Mouse (Mus musculus): ENCODE data around the gene Aox2. TPM values are rescaled to one million over a fixed set of nuclear protein-coding genes. Genes with fewer than 3 reads are reported as not detected.

Gene Aox2
- polyA plus RNA-seq, 1 experiment = 0.46 TPM

DNA sequence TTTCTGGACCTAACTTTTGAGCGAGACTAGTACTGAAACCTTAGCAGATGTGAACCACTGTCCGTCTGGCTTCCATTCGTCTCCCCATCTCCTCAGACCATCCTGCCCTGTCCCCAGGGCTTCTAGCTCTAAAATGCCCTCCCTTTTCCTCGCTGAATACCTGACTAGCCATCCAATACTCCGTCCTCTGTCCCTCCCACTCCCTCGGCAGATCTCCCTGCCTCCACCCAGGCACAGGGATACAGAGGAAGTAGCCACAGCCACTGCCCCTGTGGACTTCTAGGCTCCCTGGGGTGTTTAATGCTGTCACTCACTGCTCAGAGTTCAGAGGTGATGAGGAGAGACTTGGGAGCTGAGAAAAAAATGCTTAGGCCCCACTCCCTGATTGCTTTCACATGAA is 23.9 kb downstream of the Aox2 start:
- 98% methylated on average over 6 of the region's 6 CpGs for WGBS
- DNase-seq = no peak
- Histone ChIP-seq H3K36me3 (ENCODE audit: control insufficient read depth, insufficient read depth, low read length) (no peaks in the 10 kb centered on the region), H3K4me3 (ENCODE audit: control insufficient read depth, insufficient read depth, low read length) (no peak overlapping the region), H3K4me1 (replicated peaks; ENCODE audit: control insufficient read depth, insufficient read depth, low read length) (peaks cover 26% of the 10 kb centered on the region), H3K27me3 (ENCODE audit: control insufficient read depth, insufficient read depth, low read length) (no peaks in the 10 kb centered on the region), H3K27ac (ENCODE audit: control insufficient read depth, insufficient read depth, low read length) (no peak overlapping the region)
- TF ChIP-seq POLR2A (IDR thresholded peaks at IDR 0.05; ENCODE audit: control insufficient read depth, extremely low read depth, insufficient read depth, low read length, poor library complexity) = no peak
- TF ChIP-seq CTCF (IDR thresholded peaks at IDR 0.05; ENCODE audit: borderline replicate concordance, control insufficient read depth, extremely low read depth, insufficient read depth, low read length, poor library complexity) = no peak

DNA sequence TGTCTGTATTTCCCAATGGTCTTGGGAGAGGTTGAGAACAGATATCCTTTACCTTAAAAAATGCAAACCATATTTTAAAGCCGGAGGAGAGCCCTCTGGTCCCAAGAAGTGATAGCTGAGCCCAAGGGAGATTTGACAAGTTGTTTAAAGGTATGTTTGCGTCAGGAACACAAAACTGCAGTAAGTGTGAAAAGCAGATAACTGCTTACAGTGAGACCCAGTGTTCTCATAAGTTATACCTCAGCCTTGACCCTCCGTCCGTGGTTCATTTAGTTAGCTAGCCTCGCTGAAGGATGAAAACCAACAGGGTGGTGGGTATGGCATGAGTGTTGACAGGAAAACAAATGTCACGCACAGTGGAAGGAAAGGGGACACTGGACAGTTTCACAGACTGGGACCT is 24.9 kb downstream of the Aox2 start:
- Histone ChIP-seq H3K27ac (ENCODE audit: control insufficient read depth, insufficient read depth, low read length) (peak overlapping the region; percentile 77), H3K4me1 (replicated peaks; ENCODE audit: control insufficient read depth, insufficient read depth, low read length) (peaks cover 26% of the 10 kb centered on the region)

DNA sequence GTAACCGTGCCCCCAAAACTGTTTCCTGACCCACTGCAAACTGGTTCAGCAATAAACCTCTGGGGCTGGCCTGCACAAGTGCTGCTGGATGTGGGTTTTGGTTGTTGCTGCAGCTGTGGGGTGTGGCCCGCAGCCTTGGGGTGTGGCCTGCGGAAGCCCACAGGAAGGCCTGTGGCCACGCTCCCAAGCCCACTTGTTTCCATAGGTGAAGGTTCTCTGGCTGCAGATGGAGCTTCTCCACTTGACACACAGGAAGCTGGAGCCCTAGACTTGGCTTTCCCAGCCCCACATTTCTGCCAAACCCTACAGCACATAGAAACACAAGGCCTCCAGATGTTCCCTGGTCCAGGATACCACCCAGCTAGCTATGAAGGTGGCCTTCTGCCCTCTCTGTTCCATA is 25.6 kb downstream of the Aox2 start:
- peak; percentile 75 for DNase-seq
- no peaks in the 10 kb centered on the region for H3K27me3 ChIP-seq (ENCODE audit: control insufficient read depth, insufficient read depth, low read length)
- H3K4me3 ChIP-seq (ENCODE audit: control insufficient read depth, insufficient read depth, low read length) = 0 out of 2 replicates have a peak overlapping the region, but pooled peaks have one; percentile 12
- peaks cover 26% of the 10 kb centered on the region for H3K4me1 ChIP-seq (replicated peaks; ENCODE audit: control insufficient read depth, insufficient read depth, low read length)
- peak overlapping the region; percentile 77 for H3K27ac ChIP-seq (ENCODE audit: control insufficient read depth, insufficient read depth, low read length)
- TF ChIP-seq POLR2A (IDR thresholded peaks at IDR 0.05; ENCODE audit: control insufficient read depth, extremely low read depth, insufficient read depth, low read length, poor library complexity) = no peak
- 0 out of 2 replicates have a peak, but pooled peaks have one; percentile 30 for TF ChIP-seq CTCF (IDR thresholded peaks at IDR 0.05; ENCODE audit: borderline replicate concordance, control insufficient read depth, extremely low read depth, insufficient read depth, low read length, poor library complexity)
- 3% methylated on average over 4 of the region's 4 CpGs for WGBS
- H3K36me3 ChIP-seq (ENCODE audit: control insufficient read depth, insufficient read depth, low read length) = no peaks in the 10 kb centered on the region

More for the DNA sequence above, 24.9 kb downstream of the Aox2 start:
- Histone ChIP-seq H3K4me3 (ENCODE audit: control insufficient read depth, insufficient read depth, low read length) (peak overlapping the region; percentile 12), H3K27me3 (ENCODE audit: control insufficient read depth, insufficient read depth, low read length) (no peaks in the 10 kb centered on the region), H3K36me3 (ENCODE audit: control insufficient read depth, insufficient read depth, low read length) (no peaks in the 10 kb centered on the region)
- WGBS = 65% methylated on average over 6 of the region's 6 CpGs
- TF ChIP-seq POLR2A (IDR thresholded peaks at IDR 0.05; ENCODE audit: control insufficient read depth, extremely low read depth, insufficient read depth, low read length, poor library complexity) (no peak), CTCF (IDR thresholded peaks at IDR 0.05; ENCODE audit: borderline replicate concordance, control insufficient read depth, extremely low read depth, insufficient read depth, low read length, poor library complexity) (no peak)
- no peak for DNase-seq

DNA sequence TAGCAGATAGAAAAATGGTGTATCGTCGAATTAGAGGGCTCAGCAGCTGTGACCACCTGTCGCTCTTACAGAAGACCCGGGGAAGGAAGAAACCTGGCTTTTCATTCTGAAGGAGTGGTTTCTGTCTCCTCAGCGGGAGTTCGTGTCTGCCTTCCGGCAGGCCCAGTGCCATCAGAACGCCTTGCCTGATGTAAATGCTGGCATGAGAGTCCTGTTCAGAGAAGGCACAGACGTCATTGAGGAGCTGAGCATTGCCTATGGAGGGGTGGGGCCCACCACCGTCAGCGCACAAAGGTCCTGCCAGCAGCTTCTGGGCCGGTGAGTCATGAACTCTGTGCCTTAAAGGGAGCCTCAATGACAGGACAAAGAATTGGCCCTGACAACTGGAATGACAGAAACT is 26.2 kb downstream of the Aox2 start:
- Histone ChIP-seq H3K4me1 (replicated peaks; ENCODE audit: control insufficient read depth, insufficient read depth, low read length) (peaks cover 26% of the 10 kb centered on the region), H3K36me3 (ENCODE audit: control insufficient read depth, insufficient read depth, low read length) (no peaks in the 10 kb centered on the region), H3K27me3 (ENCODE audit: control insufficient read depth, insufficient read depth, low read length) (no peaks in the 10 kb centered on the region), H3K4me3 (ENCODE audit: control insufficient read depth, insufficient read depth, low read length) (no peak overlapping the region), H3K27ac (ENCODE audit: control insufficient read depth, insufficient read depth, low read length) (peak overlapping the region; percentile 56)
- DNase-seq = peak; percentile 21
- TF ChIP-seq CTCF (IDR thresholded peaks at IDR 0.05; ENCODE audit: borderline replicate concordance, control insufficient read depth, extremely low read depth, insufficient read depth, low read length, poor library complexity) = no peak
- TF ChIP-seq POLR2A (IDR thresholded peaks at IDR 0.05; ENCODE audit: control insufficient read depth, extremely low read depth, insufficient read depth, low read length, poor library complexity) = no peak
- WGBS = 11% methylated on average over 12 of the region's 12 CpGs

DNA sequence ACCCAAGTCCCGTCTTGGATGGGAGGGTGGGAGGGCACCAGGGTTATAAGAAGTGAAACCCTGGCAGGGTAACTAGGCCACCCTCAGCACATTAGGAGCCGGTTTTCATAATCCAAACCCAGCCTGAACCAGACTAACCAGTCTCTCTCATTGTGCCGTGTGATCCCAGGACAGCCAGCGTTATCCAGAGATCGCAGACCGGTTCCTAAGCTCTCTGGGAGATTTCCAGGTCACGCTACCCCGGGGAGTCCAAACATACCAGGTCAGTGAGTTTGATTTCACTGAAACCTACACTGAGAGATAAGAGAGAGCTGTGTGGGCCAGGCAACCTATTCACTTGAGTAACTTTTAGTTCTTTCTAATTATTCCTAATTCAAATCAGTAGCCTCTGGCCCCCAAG is 29.1 kb downstream of the Aox2 start:
- Histone ChIP-seq H3K4me3 (ENCODE audit: control insufficient read depth, insufficient read depth, low read length) (no peak overlapping the region), H3K36me3 (ENCODE audit: control insufficient read depth, insufficient read depth, low read length) (no peaks in the 10 kb centered on the region), H3K4me1 (replicated peaks; ENCODE audit: control insufficient read depth, insufficient read depth, low read length) (peaks cover 29% of the 10 kb centered on the region), H3K27ac (ENCODE audit: control insufficient read depth, insufficient read depth, low read length) (no peak overlapping the region), H3K27me3 (ENCODE audit: control insufficient read depth, insufficient read depth, low read length) (no peaks in the 10 kb centered on the region)
- 93% methylated on average over 8 of the region's 8 CpGs for WGBS
- TF ChIP-seq CTCF (IDR thresholded peaks at IDR 0.05; ENCODE audit: borderline replicate concordance, control insufficient read depth, extremely low read depth, insufficient read depth, low read length, poor library complexity) (no peak), POLR2A (IDR thresholded peaks at IDR 0.05; ENCODE audit: control insufficient read depth, extremely low read depth, insufficient read depth, low read length, poor library complexity) (no peak)
- no peak for DNase-seq

DNA sequence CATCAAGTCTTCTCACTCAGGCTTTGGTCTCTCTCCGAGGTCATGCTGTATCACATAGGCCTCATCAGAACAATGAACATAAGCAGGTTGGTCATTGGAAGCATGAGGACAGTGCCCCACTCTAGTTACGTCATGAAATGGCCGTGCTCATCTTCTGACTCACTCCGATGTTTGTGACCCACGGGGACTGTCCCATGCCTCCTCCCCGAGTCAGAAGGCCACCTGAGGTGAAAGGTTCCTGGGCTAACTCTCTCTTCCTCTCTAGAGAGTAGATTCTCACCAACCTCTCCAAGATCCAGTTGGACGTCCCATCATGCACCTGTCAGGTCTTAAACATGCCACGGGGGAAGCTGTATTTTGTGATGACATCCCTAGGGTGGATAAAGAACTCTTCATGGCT is 30.5 kb downstream of the Aox2 start:
- Histone ChIP-seq H3K27me3 (ENCODE audit: control insufficient read depth, insufficient read depth, low read length) (no peaks in the 10 kb centered on the region), H3K27ac (ENCODE audit: control insufficient read depth, insufficient read depth, low read length) (no peak overlapping the region), H3K36me3 (ENCODE audit: control insufficient read depth, insufficient read depth, low read length) (no peaks in the 10 kb centered on the region), H3K4me1 (replicated peaks; ENCODE audit: control insufficient read depth, insufficient read depth, low read length) (peaks cover 17% of the 10 kb centered on the region), H3K4me3 (ENCODE audit: control insufficient read depth, insufficient read depth, low read length) (no peak overlapping the region)
- DNase-seq = no peak
- TF ChIP-seq CTCF (IDR thresholded peaks at IDR 0.05; ENCODE audit: borderline replicate concordance, control insufficient read depth, extremely low read depth, insufficient read depth, low read length, poor library complexity) (no peak), POLR2A (IDR thresholded peaks at IDR 0.05; ENCODE audit: control insufficient read depth, extremely low read depth, insufficient read depth, low read length, poor library complexity) (no peak)
- WGBS = 95% methylated on average over 8 of the region's 8 CpGs

DNA sequence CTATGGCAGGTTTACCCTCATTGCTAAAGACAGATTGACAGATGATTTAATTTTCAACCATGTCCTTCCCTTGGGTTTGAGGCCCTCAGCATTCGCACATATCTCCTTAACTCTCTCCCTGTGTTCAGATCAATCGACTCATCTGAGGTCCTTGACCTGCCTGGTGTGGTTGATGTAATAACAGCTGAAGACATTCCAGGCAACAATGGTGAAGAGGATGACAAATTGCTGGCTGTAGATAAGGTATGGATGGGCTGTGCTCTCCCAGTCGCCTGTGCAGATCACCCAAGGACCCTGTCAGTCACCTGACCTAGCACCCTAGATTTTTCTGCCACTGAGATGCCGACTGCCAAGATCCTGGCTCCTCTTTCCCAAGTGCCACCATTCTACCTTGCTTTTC is 31.7 kb downstream of the Aox2 start:
- Histone ChIP-seq H3K27ac (ENCODE audit: control insufficient read depth, insufficient read depth, low read length) (no peak overlapping the region), H3K4me1 (replicated peaks; ENCODE audit: control insufficient read depth, insufficient read depth, low read length) (peaks cover 8% of the 10 kb centered on the region), H3K4me3 (ENCODE audit: control insufficient read depth, insufficient read depth, low read length) (no peak overlapping the region), H3K36me3 (ENCODE audit: control insufficient read depth, insufficient read depth, low read length) (no peaks in the 10 kb centered on the region), H3K27me3 (ENCODE audit: control insufficient read depth, insufficient read depth, low read length) (no peaks in the 10 kb centered on the region)
- no peak for DNase-seq
- TF ChIP-seq POLR2A (IDR thresholded peaks at IDR 0.05; ENCODE audit: control insufficient read depth, extremely low read depth, insufficient read depth, low read length, poor library complexity) (no peak), CTCF (IDR thresholded peaks at IDR 0.05; ENCODE audit: borderline replicate concordance, control insufficient read depth, extremely low read depth, insufficient read depth, low read length, poor library complexity) (no peak)
- 93% methylated on average over 4 of the region's 4 CpGs for WGBS

All from thymus, adult 2 months (tissue).